Mouse (Mus musculus): ENCODE measurements around the gene D930007J09Rik.

DNA sequence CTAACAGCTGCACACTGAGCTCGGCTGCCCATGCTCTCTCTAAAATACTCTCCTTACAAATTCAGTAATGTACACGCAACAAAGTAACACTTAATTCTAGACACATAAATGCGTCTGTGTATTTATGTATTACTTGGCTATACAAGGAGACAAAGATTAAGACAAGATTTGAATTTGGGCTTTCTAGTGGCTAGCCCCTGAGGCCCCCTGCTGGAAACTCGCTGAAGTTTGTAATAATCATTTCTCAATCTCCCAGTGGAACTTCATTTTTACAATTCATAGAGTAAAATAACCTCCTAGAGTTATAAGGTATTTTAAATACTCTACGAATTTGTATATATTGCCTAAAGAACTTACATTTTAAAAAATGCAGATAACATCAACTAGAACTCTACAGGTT, 19.6 kb downstream of the D930007J09Rik start:
- TF ChIP-seq ZMIZ1 (IDR thresholded peaks at IDR 0.05; ENCODE audit: low read depth, low read length), result no peak
- TF ChIP-seq SIN3A (IDR thresholded peaks at IDR 0.05; ENCODE audit: low read length), result no peak
- TF ChIP-seq ZC3H11A (IDR thresholded peaks at IDR 0.05; ENCODE audit: low read depth, low read length), result no peak
- TF ChIP-seq POLR2A (IDR thresholded peaks at IDR 0.05; ENCODE audit: control insufficient read depth in 1 of 2, insufficient read depth in 1 of 2, low read depth in 1 of 2, low read length in 2 of 2, poor library complexity in 1 of 2), result no peak
- peak; percentile 39 to 48 (median 40) for TF ChIP-seq CTCF (IDR thresholded peaks at IDR 0.05 in 2 of 3, conservative IDR thresholded peaks at IDR 0.05 in 1 of 3; ENCODE audit: control insufficient read depth in 1 of 3, insufficient read depth in 1 of 3, low read depth in 2 of 3, low read length in 3 of 3, poor library complexity in 1 of 3, severe bottlenecking in 1 of 3)
- no peak for TF ChIP-seq ZNF384 (IDR thresholded peaks at IDR 0.05; ENCODE audit: low read depth, low read length)
- peak; percentile 25; the same call in 1 of the 2 replicates for TF ChIP-seq SMC3 (IDR thresholded peaks at IDR 0.05; ENCODE audit: low read depth, low read length)
- TF ChIP-seq EP300 (IDR thresholded peaks at IDR 0.05; ENCODE audit: low read depth in 1 of 2, low read length in 2 of 2), result no peak
- no peak for TF ChIP-seq MYB (IDR thresholded peaks at IDR 0.05; ENCODE audit: low read depth, low read length)
- no peak for TF ChIP-seq MAFK (IDR thresholded peaks at IDR 0.05; ENCODE audit: borderline replicate concordance, low read depth, low read length)
- TF ChIP-seq HCFC1 (IDR thresholded peaks at IDR 0.05; ENCODE audit: low read depth, low read length), result no peak
